Mouse (Mus musculus) urinary bladder, postnatal 0 days (tissue): Measurements from ENCODE around the gene Pkib. TPM values are rescaled to one million over a fixed set of nuclear protein-coding genes. Genes with fewer than 3 reads are reported as not detected.

Experiments used
- polyA plus RNA-seq: library from polyadenylated mRNA; unstranded; fragments of >200 nt; fragmentation: Nextera tagmentation; extraction: Ambion mirVana; gene quantifications from 2 replicates; pipeline ENCODE4 v1.2.1, GENCODE M21; 2015

The Pkib gene
- 0.98 and 5.1 TPM in 2 replicates for polyA plus RNA-seq

GRCm38 (mm10) chr10:57631896-57632867 lies at the start of gene Pkib:
Gene Pkib, plus strand, starts transcription at chr10:57631981.

GRCm38 (mm10) chr10:57784876-57785150 lies 153.0 kb downstream of the Pkib start, which contains the start of gene Fabp7:
Gene Fabp7, plus strand, starts transcription at chr10:57784881.

Other genes with a start within 250 kb of the Pkib start
- 9.4 and 11.2 TPM in 2 replicates for gene Hsf2, start 145.6 kb upstream of the Pkib start, polyA plus RNA-seq
- 131 and 151 TPM in 2 replicates for gene Serinc1, start 99.5 kb upstream of the Pkib start, polyA plus RNA-seq
- 7.5 and 19.4 TPM in 2 replicates for gene Fabp7, start 152.9 kb downstream of the Pkib start, polyA plus RNA-seq
- gene Smpdl3a, start 162.4 kb downstream of the Pkib start, polyA plus RNA-seq: 23.0 and 46.4 TPM in 2 replicates